Mouse (Mus musculus) cerebellum, postnatal 14 days (tissue): ENCODE data around the gene Vps13d.

Experiments used
- DNase-seq, 2 experiments: peaks; one replicate each; pipeline ENCODE4 v3.0.0; 2021; ENCODE audit warnings: mixed read lengths in 2 of 2

Vps13d gene

DNA sequence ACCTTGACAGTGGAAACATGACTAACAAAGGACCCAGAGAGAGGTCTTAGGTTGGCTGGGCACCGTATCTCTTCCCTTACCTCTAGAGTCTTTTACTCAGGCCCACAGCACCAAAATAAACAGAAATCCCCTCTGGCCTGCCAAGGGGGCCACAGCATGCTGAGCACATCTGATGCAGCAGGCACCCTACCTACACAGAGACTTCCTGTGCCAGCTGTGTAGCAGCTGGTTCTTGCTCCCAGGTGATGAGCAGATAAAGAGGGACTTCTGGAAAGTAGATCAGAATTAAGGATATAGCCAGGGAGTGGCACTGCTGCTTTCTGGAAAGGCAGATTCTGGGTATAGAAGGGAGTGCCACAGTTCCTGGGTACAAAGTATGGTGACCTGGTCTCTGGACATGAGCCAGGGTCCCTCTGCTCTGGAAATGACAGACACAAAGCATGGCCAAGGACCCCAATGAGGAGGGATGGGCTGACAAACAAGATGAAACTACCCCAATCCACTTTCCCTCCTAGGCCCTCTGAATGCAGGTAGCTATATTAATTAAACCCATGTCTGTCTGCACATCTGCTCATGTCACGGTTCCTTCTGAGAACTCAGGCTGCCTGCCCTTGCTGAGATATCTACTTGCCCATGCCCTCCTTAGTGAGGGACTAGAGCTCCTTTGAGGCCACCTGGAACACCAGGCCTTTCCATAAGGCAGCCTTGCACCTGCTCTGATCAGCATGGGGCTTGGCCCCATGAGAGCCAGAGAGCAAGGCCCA is 195.8 kb downstream of the Vps13d start:
- no peak for DNase-seq

DNA sequence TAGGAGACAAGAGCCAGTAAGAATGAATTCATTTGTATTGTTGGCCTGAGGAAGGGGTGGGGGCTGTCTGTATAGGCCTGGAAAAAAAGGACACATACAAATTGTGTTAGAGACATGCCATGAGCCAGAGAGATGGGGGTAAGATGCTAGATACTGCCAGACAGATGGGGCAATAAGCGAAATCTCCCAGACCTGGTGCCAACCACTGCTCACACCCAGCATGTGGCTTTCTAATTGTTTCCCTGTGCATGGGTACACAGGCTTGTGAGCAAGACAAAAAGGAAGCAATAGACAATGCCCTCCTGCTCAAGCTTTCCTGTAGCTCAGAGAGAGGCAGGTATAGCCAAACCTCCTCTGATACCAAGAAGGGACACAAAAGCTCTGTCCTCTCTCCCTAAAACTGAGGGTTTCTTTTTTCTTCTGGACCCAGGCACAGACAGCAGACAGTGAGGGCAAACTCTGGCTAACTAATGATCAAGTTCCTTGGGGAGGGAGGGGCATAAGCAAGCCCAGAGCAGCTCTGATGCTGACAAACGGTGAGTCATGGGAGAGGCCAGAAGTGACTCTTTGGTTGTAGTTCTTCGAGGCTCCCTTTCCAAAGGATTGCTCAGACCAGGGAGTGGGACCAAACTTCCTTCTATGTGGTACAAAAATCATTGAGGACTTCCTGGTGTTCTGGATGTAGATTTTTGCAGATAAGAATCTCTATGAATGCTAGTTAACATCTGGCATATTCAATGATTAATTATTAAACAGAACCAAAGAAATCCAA is 196.7 kb downstream of the Vps13d start:
- no peak for DNase-seq

DNA sequence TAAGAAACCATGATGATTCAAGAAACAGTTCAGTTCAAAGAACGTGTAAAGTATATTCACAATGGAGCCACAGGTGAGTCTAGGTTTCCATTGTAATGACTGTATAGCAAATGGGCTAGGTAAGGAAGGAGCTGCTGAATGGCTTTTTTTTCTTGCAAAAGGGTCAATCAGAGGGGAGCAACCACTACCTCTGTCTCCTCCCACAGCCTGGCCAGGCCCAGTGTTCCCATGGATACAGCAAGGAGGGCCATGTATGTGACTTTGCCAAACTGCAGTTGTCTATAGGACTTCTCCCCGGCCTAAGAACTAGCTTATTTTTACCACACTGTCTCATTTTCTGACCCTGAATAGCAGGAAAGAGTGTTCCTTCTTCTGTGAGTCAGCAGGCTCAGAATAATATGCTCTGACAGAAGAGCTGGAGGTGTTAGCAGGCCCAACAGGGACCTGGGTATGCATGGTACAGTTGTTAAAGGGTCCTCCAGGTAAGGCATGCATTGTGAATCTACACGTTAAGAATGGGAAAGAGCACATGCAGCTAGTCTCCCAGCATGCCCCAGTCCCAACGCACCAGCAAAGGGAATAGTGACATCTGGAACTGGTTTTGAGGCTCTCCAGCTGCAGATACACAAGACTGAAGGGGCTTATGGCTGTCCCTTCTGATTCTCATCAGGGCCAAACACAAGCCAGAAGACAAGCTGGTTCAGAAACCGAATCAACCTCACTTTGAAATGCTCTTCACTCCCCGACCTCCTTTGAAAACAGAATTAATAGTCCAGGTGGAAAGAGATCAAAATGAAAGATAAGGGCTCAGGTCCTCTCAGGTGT is 197.6 kb downstream of the Vps13d start:
- no peak for DNase-seq

DNA sequence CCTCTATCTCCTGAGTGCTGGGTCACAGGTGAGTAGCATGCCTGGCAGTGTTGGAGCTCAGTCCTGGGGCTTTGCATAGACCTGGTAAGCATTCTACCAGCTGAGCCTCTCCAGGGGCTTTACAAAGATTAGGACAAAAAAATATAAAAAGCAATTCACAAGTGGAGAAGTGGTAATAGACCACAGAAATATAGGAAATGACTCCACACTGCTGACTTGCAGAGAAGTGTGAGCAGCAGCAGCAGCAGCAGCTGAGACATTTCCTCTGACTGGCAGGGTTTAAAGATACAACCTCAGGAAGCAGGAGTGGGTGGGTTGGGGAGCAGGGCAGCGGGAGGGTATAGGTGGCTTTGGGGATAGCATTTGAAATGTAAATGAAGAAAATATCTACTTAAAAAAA is 199.0 kb downstream of the Vps13d start:
- DNase-seq = no peak

DNA sequence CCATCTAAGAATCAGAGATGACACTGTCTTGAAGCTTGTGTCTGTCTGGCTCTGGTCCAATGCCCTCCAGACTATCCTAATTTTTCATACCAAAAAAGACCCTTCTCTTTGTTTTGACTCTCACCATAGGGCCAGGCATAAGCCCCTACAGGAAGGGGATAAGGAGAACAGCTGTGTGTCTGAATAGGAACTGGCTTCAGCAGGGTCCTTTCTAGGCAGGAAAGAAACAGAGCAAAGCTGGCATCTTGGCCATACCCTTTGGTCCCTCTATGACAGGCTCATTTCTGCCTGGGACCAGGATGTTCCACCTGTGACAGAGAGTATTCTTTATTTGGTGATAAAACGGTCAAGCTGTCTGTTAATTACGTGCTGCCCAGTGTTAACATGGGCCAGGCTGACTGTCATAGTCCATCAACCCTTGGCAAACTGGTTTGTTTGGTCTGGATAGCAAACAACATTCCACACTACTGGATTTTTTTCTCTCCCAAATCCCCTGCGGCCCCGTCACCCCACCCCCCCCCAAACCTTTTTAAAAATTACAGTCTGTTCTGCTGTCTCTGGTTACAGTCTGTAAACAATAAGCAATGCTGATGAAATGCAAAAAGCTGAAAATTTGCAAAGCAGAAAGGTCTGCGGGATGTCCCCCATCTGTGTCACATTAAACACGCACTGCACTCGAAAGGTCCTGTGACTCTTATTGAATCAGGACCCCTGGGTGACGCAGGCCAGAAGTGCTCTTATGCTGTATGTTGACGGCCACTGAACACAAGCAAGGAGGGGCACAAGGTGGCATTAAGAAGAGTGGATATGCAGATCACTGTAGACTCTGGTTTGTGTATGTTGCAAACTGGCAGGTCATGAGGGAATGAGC is 201.5 kb downstream of the Vps13d start:
- DNase-seq = no peak

DNA sequence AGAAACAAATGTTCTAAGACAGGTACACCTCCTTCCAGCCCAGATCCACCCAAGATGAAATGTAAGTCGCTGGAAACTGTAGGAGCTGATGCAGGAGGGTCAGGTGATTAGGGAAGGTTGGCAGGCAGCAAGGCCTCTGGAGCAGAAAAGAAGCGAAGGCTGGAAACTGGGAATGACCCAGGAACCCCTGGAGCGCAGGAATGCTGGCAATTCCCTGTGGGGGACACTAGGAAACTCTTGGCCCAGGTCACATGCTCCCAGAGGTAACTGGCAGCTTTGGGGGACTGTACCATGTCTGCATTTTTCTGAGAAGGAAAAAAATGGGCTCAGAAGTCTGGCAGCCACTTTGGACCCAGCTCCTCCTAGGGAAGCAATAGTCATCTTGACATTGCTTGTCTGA is 202.4 kb downstream of the Vps13d start:
- DNase-seq = no peak

DNA sequence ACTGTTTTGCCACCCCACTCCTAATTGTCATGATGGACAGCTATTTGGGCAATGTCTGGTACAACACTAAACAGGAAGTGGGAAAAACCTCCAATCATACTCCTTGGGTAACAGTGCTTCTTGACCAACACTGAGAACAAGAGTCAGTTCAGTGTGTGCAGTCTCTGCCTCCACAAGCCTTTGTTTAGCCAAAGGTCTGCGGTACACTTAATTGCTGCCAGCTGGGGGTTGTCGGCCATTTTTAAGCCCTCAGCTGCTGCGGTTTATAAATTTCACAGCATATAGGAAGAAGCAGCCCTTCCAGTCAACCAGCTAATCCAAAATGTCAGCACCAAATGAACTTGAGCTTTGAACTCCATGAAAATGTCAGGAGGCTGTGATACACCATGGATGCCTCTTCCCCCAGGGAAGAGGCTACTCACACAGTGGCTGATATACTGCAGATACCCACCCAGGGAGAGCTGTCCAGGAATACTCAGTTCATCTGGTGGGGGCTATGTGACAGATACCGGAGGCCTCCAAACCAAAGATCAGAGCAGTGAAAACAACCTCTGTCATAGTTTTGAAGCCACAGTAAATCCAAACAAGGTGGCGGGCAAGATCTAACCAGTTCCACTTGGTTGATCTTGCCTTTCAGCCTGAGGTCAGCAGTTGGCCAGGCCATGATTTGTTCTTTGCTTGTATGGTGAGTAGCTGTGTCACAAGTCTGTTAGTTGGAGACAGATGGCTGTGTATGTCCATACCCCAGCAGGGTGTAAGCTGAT is 206.2 kb downstream of the Vps13d start:
- DNase-seq = no peak

DNA sequence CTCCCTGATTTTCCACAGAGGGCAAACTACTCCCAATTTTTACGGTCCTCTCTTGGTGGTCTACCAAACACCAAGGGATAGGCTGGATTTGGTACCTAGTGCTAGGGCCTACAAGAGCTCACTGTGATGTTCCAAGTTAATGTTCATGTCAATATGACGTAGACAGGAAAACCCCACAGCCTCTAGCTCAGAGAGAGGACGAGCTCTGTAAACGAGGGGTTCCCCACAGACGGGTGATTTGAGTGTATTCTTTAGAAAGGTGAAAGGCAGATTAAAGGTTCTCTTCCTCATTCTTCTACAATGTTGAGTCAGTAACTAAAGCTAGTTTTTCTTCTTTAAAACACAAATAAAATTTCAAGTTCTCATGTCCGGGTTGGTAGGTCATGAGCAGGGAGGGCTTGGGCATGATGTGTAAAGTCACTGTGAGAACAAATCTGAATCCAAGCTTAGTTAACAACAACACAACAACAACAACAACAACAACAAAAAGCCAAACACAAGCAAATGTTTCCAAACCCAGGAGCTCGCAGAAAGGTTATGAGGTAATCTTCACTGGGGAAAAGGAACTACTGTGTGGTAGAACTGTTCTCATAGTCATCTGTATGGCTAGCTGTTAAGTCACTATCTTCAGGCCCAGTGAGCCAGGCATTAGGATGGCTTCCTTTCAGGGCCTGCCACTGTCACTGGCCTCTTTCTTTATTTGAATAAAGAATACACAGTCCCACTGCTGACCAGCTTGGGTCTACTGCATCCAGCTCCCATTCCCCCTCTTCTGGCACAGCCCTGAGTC is 208.6 kb downstream of the Vps13d start:
- no peak for DNase-seq

DNA sequence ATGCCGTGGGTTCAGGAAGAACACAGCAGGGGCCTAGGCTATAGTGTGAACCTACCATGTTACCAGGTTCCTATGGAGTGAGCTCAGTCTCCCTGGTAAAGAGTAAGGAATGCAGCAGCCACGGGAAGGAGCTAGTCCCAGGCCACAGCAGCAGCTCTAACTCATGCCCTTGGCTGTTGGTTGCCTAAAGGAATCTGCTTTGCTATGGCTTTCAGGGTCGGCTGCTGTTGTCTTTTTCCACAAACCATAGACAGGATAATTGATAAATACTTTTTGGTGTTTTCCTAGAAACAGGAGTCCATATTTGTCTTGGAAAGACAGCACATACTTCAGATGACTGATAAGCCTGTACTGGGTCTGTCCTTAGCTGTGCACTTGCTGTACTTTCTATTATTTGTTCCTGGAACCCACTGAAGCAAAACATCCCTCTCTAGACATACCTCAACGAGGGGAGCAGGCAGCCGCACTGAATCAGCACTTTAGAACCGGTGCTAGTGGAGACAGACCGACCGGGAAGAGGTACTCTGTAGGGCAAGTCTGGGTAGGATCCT is 210.9 kb downstream of the Vps13d start:
- no peak for DNase-seq

DNA sequence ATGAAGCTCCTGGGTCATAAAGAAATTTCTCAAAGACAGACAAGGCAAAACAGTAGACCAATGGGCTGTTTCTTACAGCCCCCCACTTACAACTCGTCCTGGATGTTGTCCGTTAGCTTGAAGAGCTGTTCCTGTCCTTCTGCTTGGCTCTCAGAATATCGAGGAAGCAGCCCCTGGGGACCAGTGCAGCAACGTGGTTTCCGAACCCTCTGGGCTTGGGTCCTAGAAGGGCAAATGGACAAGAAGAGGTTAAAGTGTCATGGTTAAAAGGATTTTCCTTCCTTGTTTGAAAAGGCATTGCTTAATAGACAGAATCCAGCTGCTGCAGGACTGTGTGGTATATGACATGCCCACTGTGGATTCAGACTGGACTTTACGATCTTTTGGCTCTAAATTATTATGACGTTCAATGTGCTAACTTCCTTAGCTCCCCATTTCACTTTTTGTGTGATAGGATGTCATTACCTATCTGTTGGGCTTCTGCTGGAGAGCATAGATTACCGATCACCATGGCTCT is 211.5 kb downstream of the Vps13d start:
- DNase-seq = no peak

DNA sequence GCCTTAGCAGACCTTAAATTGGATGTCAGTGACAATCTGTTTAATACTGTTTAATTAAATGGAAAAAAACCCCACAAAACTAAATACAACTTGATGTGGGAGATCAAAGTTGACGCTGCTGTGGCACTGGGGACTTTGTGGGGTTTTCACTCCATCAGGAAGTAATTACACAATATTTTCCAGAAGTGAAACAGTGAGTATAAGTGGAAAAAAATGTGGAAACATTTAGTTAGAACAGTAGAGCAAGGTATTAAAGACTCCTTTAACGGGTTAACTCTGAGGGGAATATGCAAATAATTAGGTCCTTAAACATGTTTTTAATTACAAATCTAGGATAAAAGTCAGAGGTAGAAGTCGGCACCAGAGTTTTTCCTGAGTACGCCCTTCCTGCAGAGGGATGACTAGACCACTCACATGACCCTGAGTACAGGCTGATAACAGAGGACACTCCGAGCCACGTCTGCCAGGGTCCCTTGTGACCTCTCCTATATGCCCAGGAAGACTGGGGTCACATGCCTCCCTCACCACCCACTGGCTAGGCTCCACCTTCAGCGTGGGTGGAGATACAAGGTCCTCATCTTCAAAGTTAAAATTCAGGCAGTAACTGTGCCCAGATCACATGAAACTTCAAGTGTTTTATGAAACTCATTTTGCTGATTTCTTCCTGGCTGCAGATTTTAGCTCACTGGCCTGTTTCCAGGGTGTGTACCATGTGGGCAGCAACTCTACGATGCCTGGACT is 213.8 kb downstream of the Vps13d start:
- no peak for DNase-seq

DNA sequence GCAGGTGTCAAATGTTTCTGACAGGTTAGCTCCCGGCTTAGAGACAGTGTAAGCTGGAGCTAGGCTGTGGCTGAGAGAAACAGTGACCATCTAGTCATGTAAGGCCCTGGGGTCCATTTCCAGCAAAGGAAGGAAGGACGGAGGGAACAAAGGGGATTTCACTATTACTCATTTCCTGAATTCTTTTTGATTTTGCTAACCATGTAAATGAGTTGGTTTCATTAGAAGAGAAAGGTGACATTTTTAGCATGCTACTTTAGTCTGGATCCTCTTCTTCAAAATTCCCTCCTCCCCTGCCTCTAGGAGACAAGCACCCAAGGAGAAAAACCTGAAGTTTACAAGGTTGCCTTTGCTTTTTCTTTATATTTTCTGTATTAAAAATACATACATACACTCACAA is 214.7 kb downstream of the Vps13d start:
- DNase-seq = no peak

DNA sequence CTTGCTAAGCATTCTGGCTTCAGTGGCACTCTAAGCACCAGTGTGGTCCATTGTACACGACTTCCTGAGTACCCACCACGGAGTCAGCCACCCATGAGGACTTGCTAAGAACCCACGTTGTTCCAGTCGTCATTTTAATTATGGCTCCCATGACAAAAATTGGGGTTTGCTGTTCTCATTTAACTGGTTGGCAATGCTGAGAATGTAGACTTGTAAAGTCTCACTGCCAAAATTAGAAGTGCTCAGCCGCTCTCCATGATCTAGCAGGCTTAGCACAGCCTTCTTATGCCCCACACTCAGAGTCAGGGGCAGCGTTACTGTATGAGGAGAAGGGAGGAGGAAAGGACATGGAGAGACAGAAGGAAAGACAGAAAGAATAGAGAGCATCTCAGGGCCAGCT is 216.8 kb downstream of the Vps13d start:
- DNase-seq = no peak

DNA sequence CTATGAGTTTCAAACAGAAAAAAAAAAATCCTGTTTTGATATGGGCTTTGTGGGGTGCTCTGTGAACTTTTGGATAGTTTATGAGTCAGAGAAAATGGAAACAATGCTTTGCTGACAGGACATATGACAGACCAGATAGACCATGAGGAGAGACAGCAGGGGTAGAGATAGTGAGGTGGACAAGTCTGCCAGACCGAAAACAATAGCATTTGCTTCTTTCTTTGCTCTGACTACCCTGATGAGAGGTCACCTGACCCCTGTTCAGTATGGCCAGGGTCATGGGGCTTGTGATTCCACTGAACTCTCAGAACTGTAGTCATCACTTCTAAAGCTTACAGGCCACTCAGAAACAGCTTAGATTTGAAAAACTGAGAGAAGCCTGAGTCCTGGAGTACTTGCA is 217.7 kb downstream of the Vps13d start:
- no peak for DNase-seq

DNA sequence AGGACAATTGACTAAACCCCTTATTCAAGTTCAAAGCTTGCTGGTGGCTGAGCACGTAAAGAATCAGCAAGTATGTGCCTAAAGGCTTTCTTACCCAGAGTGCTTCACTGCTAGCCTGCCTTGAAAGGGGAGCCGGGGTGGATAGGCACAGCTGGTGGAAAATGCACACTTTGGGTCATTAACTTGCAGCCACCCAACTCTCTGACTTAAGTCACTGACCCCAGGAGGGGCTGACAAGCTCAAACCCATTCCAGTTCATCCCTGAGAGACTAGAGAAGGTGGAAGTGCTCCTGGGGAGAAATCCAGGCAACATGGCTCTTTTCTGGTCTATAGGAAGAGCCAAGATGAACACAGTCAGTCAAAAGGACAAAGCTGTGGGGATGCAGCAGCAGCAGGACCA is 219.3 kb downstream of the Vps13d start:
- DNase-seq = no peak

DNA sequence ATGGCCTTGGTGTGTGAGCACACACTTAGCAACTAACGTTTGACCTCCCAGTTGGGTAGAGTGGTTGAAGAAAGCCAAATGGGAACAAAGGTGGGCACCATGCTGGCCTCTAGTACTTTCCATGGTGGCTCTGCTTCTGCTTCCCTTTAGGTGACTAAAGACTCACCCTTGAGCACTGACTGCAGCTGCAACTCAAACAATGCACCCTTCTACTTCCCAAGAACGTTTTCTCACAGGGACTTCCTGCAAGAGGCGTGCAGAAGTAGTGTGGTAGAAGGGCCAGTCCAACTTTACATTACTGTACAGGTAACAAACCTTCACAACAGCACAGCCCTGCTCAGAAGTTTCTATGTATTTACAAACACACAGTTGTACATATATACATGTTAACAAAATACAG is 220.3 kb downstream of the Vps13d start:
- DNase-seq = no peak

DNA sequence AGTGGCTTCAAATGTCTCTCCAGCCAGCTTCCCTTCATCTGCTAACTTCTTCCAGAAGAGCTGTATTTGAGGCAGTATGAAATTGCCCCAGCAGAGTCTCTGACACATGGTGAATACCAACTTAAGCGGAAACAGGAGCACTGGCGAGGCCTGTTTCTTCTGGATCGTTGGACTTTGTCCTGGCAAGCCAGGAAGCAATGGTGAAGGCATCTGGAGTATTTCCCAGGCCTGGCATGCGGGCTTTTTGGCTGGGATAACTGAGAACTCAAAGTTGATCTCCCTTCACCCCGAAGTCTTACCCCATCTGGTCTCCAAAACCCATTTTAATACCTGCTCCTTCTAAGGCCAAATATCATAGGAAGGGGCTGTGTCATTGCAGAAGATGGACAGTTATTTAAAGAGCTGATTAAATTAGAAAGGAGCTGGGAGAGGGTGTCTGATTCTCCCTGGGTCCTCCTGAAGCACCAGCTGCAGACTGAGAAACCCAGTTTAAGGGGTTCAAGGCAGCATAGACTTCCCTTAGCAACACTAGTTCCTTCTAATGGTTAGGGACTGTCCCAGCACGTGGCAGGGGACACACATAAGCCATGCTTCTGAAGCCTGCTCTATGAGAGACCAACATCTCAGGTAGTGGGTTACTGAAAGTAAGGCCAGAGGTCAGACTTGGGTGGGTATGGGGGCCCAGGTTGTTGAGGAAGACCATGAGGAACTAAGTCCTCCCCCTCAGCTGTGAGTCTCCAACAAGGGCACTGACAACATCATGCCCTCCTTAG is 221.7 kb downstream of the Vps13d start:
- peak; percentile 87 to 89 for DNase-seq

DNA sequence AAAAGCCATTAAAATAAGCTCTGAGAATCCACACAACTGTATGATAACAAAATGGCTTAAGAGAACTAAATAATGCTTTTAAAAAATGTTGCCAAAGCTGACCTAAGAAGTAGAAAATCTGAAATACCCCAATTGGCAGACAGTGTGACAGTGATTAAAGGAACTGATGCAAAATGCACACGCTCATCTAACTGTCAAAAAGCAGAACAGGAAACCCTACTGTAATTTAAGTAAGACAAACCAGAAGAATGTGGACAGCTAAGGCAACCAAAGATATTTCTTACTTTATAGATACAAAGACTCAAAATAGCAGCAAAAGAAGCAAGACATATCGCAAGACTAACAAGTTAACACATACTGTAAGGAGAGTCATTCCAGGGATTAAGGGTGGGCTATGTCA is 223.8 kb downstream of the Vps13d start:
- DNase-seq = no peak

DNA sequence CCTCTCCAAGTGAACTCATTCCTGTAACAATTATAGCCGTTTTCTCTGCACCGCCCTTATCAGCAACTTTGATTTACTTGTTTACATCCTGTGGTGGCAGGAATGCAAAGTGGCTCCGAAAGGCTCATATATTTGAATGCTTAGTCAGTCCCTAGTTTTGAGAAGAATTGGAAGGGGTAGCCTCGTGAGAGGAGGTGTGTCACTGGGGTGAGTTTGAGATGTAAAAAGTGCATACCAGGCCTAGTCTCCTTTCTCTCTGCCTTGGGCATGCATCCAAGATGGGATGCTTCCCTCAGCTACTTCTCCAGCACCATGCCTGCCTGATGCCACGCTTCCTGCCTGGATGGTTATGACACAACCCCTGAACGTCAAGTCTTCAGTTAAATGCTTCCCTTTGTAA is 225.8 kb downstream of the Vps13d start:
- no peak for DNase-seq
